Mouse (Mus musculus): Measurements from ENCODE around the gene Fuz.

- TF ChIP-seq POLR2A (IDR thresholded peaks at IDR 0.05; ENCODE audit: low read depth, low read length) (no peak), CTCF (IDR thresholded peaks at IDR 0.05; ENCODE audit: extremely low read depth, insufficient read depth, insufficient read length, insufficient replicate concordance) (no peak)
These were observed 31.8 kb upstream of the Fuz start for GRCm38 (mm10) chr7:44863982-44864494.
